Mouse (Mus musculus): ENCODE measurements around the gene Rdh16. TPM values are rescaled to one million over a fixed set of nuclear protein-coding genes. Genes with fewer than 3 reads are reported as not detected.
"Not testable (repeated sequence)": the region's sequence is repeated elsewhere in the genome, so short reads cannot be mapped to it uniquely, and the experiment has no call there.

The Rdh16 gene
- total and polyA plus RNA-seq, 3 experiments, result not detected

GRCm38 (mm10) chr10:127888605-127889004 is 87.7 kb downstream of the Rdh16 start, which contains the start of gene Rdh7:
Gene Rdh7, minus strand, starts transcription at chr10:127888817.
- Histone ChIP-seq H3K4me1 (ENCODE audit: control insufficient read depth, insufficient read depth, low read length) (no peaks in the 10 kb centered on the region), H3K27ac (no peak within 1 kb of the TSS), H3K36me3 (ENCODE audit: control insufficient read depth, insufficient read depth, low read length) (no peaks in the 10 kb centered on the region), H3K27me3 (ENCODE audit: control insufficient read depth, insufficient read depth, low read length) (no peaks in the 10 kb centered on the region), H3K79me2 (replicated peaks; ENCODE audit: control insufficient read depth, insufficient read depth, low read length) (no peaks in the 10 kb centered on the region), H3K4me3 (no peak within 1 kb of the TSS), H3K9ac (ENCODE audit: low read depth, low read length) (no peak within 1 kb of the TSS)
- intact Hi-C loops (cut with DNase I), result no loop called here
- TF ChIP-seq EP300 (IDR thresholded peaks at IDR 0.05; ENCODE audit: insufficient read depth, low read depth, low read length) (no peak), CTCF (IDR thresholded peaks at IDR 0.05) (no peak), POLR2A (IDR thresholded peaks at IDR 0.05; ENCODE audit: insufficient read depth, low read depth, low read length) (no peak)
- no peak for DNase-seq

GRCm38 (mm10) chr10:127891481-127891880 is 90.5 kb downstream of the Rdh16 start:
- no peaks in the 10 kb centered on the region for H3K79me2 ChIP-seq (replicated peaks; ENCODE audit: control insufficient read depth, insufficient read depth, low read length)
- intact Hi-C loops (cut with DNase I), result no loop called here
- TF ChIP-seq EP300 (IDR thresholded peaks at IDR 0.05; ENCODE audit: insufficient read depth, low read depth, low read length) (no peak), POLR2A (IDR thresholded peaks at IDR 0.05; ENCODE audit: insufficient read depth, low read depth, low read length) (no peak), CTCF (IDR thresholded peaks at IDR 0.05) (no peak)
- no peak overlapping the region for H3K9ac ChIP-seq (ENCODE audit: low read depth, low read length)
- no peak for DNase-seq
- no peaks in the 10 kb centered on the region for H3K27me3 ChIP-seq (ENCODE audit: control insufficient read depth, insufficient read depth, low read length)
- 71% methylated on average over 1 of the region's 1 CpGs for WGBS
- H3K27ac ChIP-seq, result no peak overlapping the region
- no peaks in the 10 kb centered on the region for H3K4me1 ChIP-seq (ENCODE audit: control insufficient read depth, insufficient read depth, low read length)
- no peaks in the 10 kb centered on the region for H3K36me3 ChIP-seq (ENCODE audit: control insufficient read depth, insufficient read depth, low read length)
- no peak overlapping the region for H3K4me3 ChIP-seq

- H3K36me3 ChIP-seq (ENCODE audit: control insufficient read depth, insufficient read depth, low read length); H3K27me3 ChIP-seq (ENCODE audit: control insufficient read depth, insufficient read depth, low read length); intact Hi-C loops (cut with DNase I); H3K4me1 ChIP-seq (ENCODE audit: control insufficient read depth, insufficient read depth, low read length); H3K27ac ChIP-seq; H3K79me2 ChIP-seq (replicated peaks; ENCODE audit: control insufficient read depth, insufficient read depth, low read length); DNase-seq; H3K4me3 ChIP-seq; H3K9ac ChIP-seq (ENCODE audit: low read depth, low read length): not testable (repeated sequence)
- WGBS, result 51% methylated on average over 5 of the region's 5 CpGs
Measured at GRCm38 (mm10) chr10:127893163-127894022, 92.4 kb downstream of the Rdh16 start.

Other genes with a start within 250 kb of the Rdh16 start
- gene Lrp1, start 180.0 kb upstream of the Rdh16 start, total RNA-seq (2021), result 10 to 100 TPM; 74.0 to 79.5 TPM
- 74.1 and 83.7 TPM in 2 replicates for gene Lrp1, start 180.0 kb upstream of the Rdh16 start, polyA plus RNA-seq (2012; rRNA removed)
- 10 to 100 TPM; 43.7 to 43.9 TPM for gene Stat6, start 158.2 kb upstream of the Rdh16 start, total RNA-seq (2021)
- 49.5 and 61.7 TPM in 2 replicates for gene Stat6, start 158.2 kb upstream of the Rdh16 start, polyA plus RNA-seq (2012; rRNA removed)
- gene Nemp1, start 134.3 kb upstream of the Rdh16 start, total RNA-seq (2021), result 1 to 10 TPM; 3.7 to 4.2 TPM
- gene Nemp1, start 134.3 kb upstream of the Rdh16 start, polyA plus RNA-seq (2012; rRNA removed), result 2.2 and 4.0 TPM in 2 replicates
- 1 to 10 TPM; 5.0 to 6.3 TPM for gene Nab2, start 132.6 kb upstream of the Rdh16 start, total RNA-seq (2021)
- 10.0 and 11.2 TPM in 2 replicates for gene Nab2, start 132.6 kb upstream of the Rdh16 start, polyA plus RNA-seq (2012; rRNA removed)
- gene Myo1a, start 96.0 kb upstream of the Rdh16 start, total RNA-seq (2021), result under 1 TPM in 1 of 2 experiments, not detected in 1; 0.08 TPM
- gene Myo1a, start 96.0 kb upstream of the Rdh16 start, polyA plus RNA-seq (2012; rRNA removed), result 0.04 and 0.12 TPM in 2 replicates
- gene Tac2, start 76.7 kb upstream of the Rdh16 start, total RNA-seq (2021), result not detected
- gene Tac2, start 76.7 kb upstream of the Rdh16 start, polyA plus RNA-seq (2012; rRNA removed), result not detected in 2 replicates
- gene Zbtb39, start 61.6 kb upstream of the Rdh16 start, total RNA-seq (2021), result 1 to 10 TPM; 7.7 to 7.8 TPM
- gene Zbtb39, start 61.6 kb upstream of the Rdh16 start, polyA plus RNA-seq (2012; rRNA removed), result 4.3 and 6.3 TPM in 2 replicates
- gene Gpr182, start 49.4 kb upstream of the Rdh16 start, total RNA-seq (2021), result 1 to 10 TPM; 2.6 to 3.9 TPM
- 7.7 and 8.6 TPM in 2 replicates for gene Gpr182, start 49.4 kb upstream of the Rdh16 start, polyA plus RNA-seq (2012; rRNA removed)
- under 1 TPM in 1 of 2 experiments, not detected in 1; 0.05 TPM for gene Rdh1, start 41.4 kb upstream of the Rdh16 start, total RNA-seq (2021)
- gene Rdh1, start 41.4 kb upstream of the Rdh16 start, polyA plus RNA-seq (2012; rRNA removed), result 0.04 TPM in 1 of 2 replicates, not detected in the other
- gene Rdh16f1, start 41.4 kb upstream of the Rdh16 start, total RNA-seq (2021), result under 1 TPM in 1 of 2 experiments, not detected in 1; 0.10 TPM
- gene Rdh16f1, start 41.4 kb upstream of the Rdh16 start, polyA plus RNA-seq (2012; rRNA removed), result 0.12 TPM in 1 of 2 replicates, not detected in the other
- not detected for gene Rdh9, start 24.8 kb upstream of the Rdh16 start, total RNA-seq (2021)
- 0.20 TPM in 1 of 2 replicates, not detected in the other for gene Rdh9, start 24.8 kb upstream of the Rdh16 start, polyA plus RNA-seq (2012; rRNA removed)
- not detected for gene Rdh19, start 48.8 kb downstream of the Rdh16 start, total RNA-seq (2021)
- not detected in 2 replicates for gene Rdh19, start 48.8 kb downstream of the Rdh16 start, polyA plus RNA-seq (2012; rRNA removed)
- gene Rdh16f2, start 65.3 kb downstream of the Rdh16 start, total RNA-seq (2021), result not detected
- not detected in 2 replicates for gene Rdh16f2, start 65.3 kb downstream of the Rdh16 start, polyA plus RNA-seq (2012; rRNA removed)
- gene Rdh7, start 87.7 kb downstream of the Rdh16 start, total RNA-seq (2021), result not detected
- 0.35 TPM in 1 of 2 replicates, not detected in the other for gene Rdh7, start 87.7 kb downstream of the Rdh16 start, polyA plus RNA-seq (2012; rRNA removed)
- not detected for gene Sdr9c7, start 97.4 kb downstream of the Rdh16 start, total RNA-seq (2021)
- gene Sdr9c7, start 97.4 kb downstream of the Rdh16 start, polyA plus RNA-seq (2012; rRNA removed), result not detected in 2 replicates
- gene Hsd17b6, start 206.5 kb downstream of the Rdh16 start, total RNA-seq (2021), result not detected
- gene Hsd17b6, start 206.5 kb downstream of the Rdh16 start, polyA plus RNA-seq (2012; rRNA removed), result not detected in 2 replicates
- 1 to 10 TPM; 1.7 TPM for gene Prim1, start 214.0 kb downstream of the Rdh16 start, total RNA-seq (2021)
- gene Prim1, start 214.0 kb downstream of the Rdh16 start, polyA plus RNA-seq (2012; rRNA removed), result 1.2 and 2.0 TPM in 2 replicates
- gene Naca, start 234.4 kb downstream of the Rdh16 start, total RNA-seq (2021), result 100 to 1,000 TPM; 436 to 544 TPM
- gene Naca, start 234.4 kb downstream of the Rdh16 start, polyA plus RNA-seq (2012; rRNA removed), result 204 and 212 TPM in 2 replicates